Mouse (Mus musculus) E14TG2a.4 (cell line): ENCODE results near the gene Zbtb9.

Experiments
- H3K27me3 ChIP-seq: 2 replicates; pipeline ENCODE4 v1.6.1; 2014; ENCODE audit warnings: low read length, control low read depth; ENCODE audit not compliant: insufficient read depth
- H3K36me3 ChIP-seq: 2 replicates; pipeline ENCODE4 v1.6.1; 2014; ENCODE audit warnings: low read length, control low read depth; ENCODE audit not compliant: insufficient read depth
- H3K4me1 ChIP-seq: replicated peaks from 2 replicates; pipeline ENCODE4 v1.6.1; 2014; ENCODE audit warnings: low read depth, low read length, control low read depth
- H3K4me3 ChIP-seq: replicated peaks from 2 replicates; pipeline ENCODE4 v1.5.1; 2014; ENCODE audit warnings: mild to moderate bottlenecking, low read length
- H3K9me3 ChIP-seq: 2 replicates; pipeline ENCODE4 v1.6.1; 2014; ENCODE audit warnings: low read length, control low read depth
- CTCF ChIP-seq: conservative IDR thresholded peaks from 2 replicates; pipeline ENCODE4 v1.5.1; 2014; ENCODE audit warnings: low read length
- NANOG ChIP-seq: IDR thresholded peaks from 2 replicates; pipeline ENCODE4 v1.6.1; 2014; ENCODE audit warnings: borderline replicate concordance, low read length, mixed read lengths
- POU5F1 ChIP-seq: IDR thresholded peaks from 2 replicates; pipeline ENCODE4 v1.6.1; 2014; ENCODE audit warnings: low read length, borderline replicate concordance

Zbtb9 gene

DNA sequence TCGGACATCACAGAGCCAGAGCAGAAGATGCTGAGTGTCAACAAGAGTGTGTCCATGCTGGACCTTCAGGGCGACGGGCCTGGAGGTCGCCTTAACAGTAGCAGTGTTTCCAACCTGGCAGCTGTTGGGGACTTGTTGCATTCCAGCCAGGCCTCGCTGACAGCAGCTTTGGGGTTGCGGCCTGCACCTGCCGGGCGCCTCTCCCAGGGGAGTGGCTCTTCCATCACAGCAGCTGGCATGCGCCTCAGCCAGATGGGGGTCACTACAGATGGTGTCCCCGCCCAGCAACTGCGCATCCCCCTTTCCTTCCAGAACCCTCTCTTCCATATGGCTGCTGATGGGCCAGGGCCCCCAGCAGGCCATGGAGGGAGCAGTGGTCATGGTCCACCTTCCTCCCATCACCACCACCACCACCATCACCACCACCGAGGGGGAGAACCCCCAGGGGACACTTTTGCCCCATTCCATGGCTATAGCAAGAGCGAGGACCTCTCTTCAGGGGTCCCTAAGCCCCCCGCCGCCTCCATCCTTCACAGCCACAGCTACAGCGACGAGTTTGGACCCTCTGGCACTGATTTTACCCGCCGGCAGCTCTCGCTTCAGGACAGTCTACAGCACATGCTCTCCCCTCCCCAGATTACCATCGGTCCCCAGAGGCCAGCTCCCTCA lies 11.3 kb upstream of the Zbtb9 start:
- Histone ChIP-seq H3K4me1 (peaks cover 70% of the 10 kb centered on the region), H3K36me3 (peaks cover 51% of the 10 kb centered on the region), H3K4me3 (peak overlapping the region; percentile 60), H3K9me3 (no peaks in the 10 kb centered on the region), H3K27me3 (peaks cover 33% of the 10 kb centered on the region)
- TF ChIP-seq POU5F1 (no peak), NANOG (no peak), CTCF (no peak)

DNA sequence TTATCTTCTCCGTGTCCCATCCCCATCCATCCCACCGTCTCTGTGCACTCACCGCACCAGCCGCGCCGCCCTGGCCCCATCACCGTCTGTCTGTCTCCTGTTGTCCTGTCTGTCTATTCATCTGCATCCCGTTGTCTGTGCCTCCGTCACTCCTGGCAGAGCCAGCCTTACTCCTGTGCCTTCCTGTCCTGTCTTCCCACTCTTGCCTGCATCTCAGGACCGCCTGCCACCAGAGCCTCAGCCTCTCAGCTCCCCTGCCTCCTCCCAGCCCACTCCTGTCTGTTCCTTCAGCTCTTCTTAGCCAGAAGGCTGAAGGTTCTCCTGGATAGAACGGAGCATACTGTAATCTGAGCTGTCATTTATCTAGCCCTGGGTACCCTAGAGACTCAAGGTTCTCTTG lies 6.0 kb upstream of the Zbtb9 start:
- peaks cover 11% of the 10 kb centered on the region for H3K27me3 ChIP-seq
- peak overlapping the region; percentile 29 for H3K4me3 ChIP-seq
- TF ChIP-seq CTCF (no peak), NANOG (no peak), POU5F1 (no peak)
- no peaks in the 10 kb centered on the region for H3K9me3 ChIP-seq
- peaks cover 23% of the 10 kb centered on the region; the same call in 1 of the 2 replicates for H3K36me3 ChIP-seq
- peaks cover 59% of the 10 kb centered on the region for H3K4me1 ChIP-seq

DNA sequence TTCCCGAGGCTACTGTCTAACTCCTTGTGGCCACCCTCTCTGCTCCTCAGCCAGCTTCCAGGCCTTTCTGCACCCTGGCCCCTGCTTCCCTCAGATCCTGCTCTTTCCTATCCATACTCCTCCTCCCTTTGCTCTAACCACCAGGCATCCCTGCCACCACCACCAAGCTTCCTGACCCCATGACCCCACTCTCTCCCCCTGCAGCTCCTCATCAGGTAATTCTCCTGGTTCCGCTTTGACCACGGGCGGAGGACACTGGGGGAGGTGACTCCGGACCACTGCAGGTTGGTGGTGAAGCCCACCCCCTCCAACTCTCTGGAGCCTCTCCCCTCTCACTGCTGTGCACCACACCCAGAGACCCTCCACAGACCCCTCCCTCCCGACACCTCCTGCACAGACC lies 5.5 kb upstream of the Zbtb9 start:
- H3K36me3 ChIP-seq, result peaks cover 23% of the 10 kb centered on the region; the same call in 1 of the 2 replicates
- peaks cover 62% of the 10 kb centered on the region for H3K4me1 ChIP-seq
- no peak overlapping the region for H3K4me3 ChIP-seq
- peaks cover 10% of the 10 kb centered on the region for H3K27me3 ChIP-seq
- TF ChIP-seq NANOG (no peak), CTCF (no peak), POU5F1 (no peak)
- no peaks in the 10 kb centered on the region for H3K9me3 ChIP-seq

GRCm38 (mm10) chr17:26968200-26968611 lies 4.8 kb upstream of the Zbtb9 start:
- peaks cover 5% of the 10 kb centered on the region; the same call in 1 of the 2 replicates for H3K27me3 ChIP-seq
- peaks cover 19% of the 10 kb centered on the region; the same call in 1 of the 2 replicates for H3K36me3 ChIP-seq
- peaks cover 57% of the 10 kb centered on the region for H3K4me1 ChIP-seq
- 0 out of 2 replicates have a peak overlapping the region, but pooled peaks have one; percentile 7 for H3K4me3 ChIP-seq
- no peaks in the 10 kb centered on the region for H3K9me3 ChIP-seq
- no peak for TF ChIP-seq POU5F1
- TF ChIP-seq NANOG, result no peak
- TF ChIP-seq CTCF, result no peak

DNA sequence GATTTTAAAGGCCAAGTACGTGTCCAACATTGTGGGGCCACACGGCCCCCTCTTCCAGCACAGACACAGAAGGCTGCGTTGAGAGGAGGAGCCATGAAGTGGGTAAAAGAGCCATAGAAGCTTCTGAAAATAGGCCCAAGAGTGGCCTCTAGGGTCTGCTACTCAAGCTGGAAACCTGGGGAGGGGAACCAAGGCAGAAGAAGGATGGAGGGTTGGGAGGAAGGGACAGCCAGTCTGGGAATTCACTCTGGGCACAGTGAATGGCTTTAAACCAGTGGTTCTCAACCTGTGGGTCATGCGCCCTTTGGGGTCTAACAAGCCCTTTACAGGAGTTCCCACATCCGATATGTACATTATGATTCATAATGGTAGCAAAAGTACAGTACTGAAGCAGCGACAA lies 3.7 kb upstream of the Zbtb9 start:
- Histone ChIP-seq H3K4me1 (peaks cover 66% of the 10 kb centered on the region), H3K4me3 (no peak overlapping the region), H3K9me3 (no peaks in the 10 kb centered on the region), H3K36me3 (peaks cover 17% of the 10 kb centered on the region), H3K27me3 (peaks cover 5% of the 10 kb centered on the region; the same call in 1 of the 2 replicates)
- TF ChIP-seq POU5F1, result no peak
- TF ChIP-seq NANOG, result no peak
- TF ChIP-seq CTCF, result no peak

DNA sequence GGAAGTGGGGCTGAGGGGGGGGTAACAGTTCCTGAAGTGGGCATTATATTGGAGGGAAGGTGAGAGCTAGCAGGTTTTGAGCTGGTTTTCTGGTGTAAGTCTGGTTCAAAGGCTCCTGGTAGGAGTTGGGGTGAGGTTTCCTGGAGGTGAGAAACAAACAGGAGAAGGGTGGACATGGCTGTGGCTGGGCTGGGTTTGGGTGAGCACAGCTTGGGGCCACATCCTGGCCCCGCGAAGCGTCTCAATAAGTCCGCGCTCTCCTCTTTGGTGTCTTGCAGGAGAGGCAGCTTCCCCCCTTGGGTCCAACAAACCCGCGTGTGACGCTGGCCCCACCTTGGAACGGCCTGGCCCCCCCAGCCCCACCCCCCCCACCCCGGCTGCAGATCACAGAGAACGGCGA lies 2.7 kb upstream of the Zbtb9 start:
- TF ChIP-seq POU5F1 (no peak), NANOG (no peak), CTCF (no peak)
- H3K27me3 ChIP-seq, result peaks cover 5% of the 10 kb centered on the region; the same call in 1 of the 2 replicates
- H3K4me3 ChIP-seq, result no peak overlapping the region
- H3K36me3 ChIP-seq, result peaks cover 27% of the 10 kb centered on the region
- peaks cover 66% of the 10 kb centered on the region for H3K4me1 ChIP-seq
- no peaks in the 10 kb centered on the region for H3K9me3 ChIP-seq

DNA sequence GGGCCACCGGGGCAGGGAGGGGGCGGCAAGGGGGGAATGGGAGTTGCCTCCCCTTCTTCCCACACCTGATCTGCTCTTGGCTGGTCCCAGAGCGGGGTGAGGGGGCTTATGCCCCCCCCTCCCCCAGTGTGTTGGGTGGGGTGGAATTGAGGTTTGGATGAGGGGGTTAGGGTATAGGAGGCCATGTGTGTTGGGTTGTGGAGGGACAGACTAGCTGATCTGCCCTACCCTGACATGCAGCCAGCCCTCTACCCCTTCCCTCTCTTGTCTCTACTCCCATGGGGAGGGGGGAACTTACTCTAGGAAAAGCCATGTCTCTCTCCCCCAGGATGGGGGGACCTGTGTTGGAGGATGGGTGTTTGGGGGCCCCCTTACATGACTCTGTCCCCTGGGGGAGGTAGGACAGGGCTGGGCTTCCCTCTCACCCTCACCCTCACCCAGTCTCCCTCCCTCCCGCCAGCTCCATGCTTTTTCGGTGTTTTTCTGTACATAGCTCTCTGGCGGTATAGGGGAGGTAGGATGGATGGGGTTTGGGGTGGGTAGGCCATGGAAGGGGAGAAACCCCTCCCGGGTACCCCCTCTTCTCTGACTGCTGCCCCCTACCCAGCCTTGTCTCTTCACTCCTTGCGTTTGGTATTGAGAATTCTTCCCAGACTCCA lies 1.6 kb upstream of the Zbtb9 start:
- no peak for TF ChIP-seq NANOG
- no peak for TF ChIP-seq POU5F1
- TF ChIP-seq CTCF, result no peak
- H3K27me3 ChIP-seq, result no peaks in the 10 kb centered on the region
- peak overlapping the region; percentile 95 for H3K4me3 ChIP-seq
- peaks cover 76% of the 10 kb centered on the region for H3K4me1 ChIP-seq
- H3K9me3 ChIP-seq, result no peaks in the 10 kb centered on the region
- H3K36me3 ChIP-seq, result peaks cover 31% of the 10 kb centered on the region

DNA sequence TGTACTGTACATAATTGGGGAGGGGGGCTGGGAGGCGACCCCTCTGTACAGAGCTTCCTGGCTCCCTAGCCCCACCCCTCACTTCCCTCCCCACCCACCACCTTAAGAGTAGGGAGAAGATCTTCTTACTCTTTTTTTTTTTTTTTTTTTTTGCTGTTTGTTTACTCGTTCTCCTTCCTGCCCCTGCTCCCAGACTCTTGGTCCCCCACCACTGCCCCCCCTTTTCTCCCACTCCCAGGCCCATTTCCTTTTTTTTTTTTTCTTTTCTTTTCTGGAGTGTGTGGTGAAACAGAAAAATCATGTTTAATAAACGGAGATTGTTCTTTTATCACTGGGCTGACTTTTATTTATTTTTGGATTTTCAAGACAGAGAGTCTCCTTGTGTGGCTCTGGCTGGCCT lies 860 bp upstream of the Zbtb9 start:
- Histone ChIP-seq H3K9me3 (no peaks in the 10 kb centered on the region), H3K4me3 (peak overlapping the region; percentile 95), H3K27me3 (no peaks in the 10 kb centered on the region), H3K4me1 (peaks cover 77% of the 10 kb centered on the region), H3K36me3 (peaks cover 38% of the 10 kb centered on the region)
- TF ChIP-seq NANOG, result no peak
- no peak for TF ChIP-seq POU5F1
- TF ChIP-seq CTCF, result no peak
